Mouse (Mus musculus): ENCODE data around the gene Pfn3.

Gene Pfn3

GRCm38 (mm10) chr13:55414743-55415380 lies at the start of gene Pfn3:
TSS of gene Pfn3 (minus strand) at chr13:55415232.
- no peaks in the 10 kb centered on the region for H3K27me3 ChIP-seq (ENCODE audit: control insufficient read depth, insufficient read depth, low read length, poor library complexity, severe bottlenecking)
- H3K36me3 ChIP-seq (ENCODE audit: control insufficient read depth, insufficient read depth, low read length, poor library complexity, severe bottlenecking): no peaks in the 10 kb centered on the region
- DNase-seq (ENCODE audit: low read depth, low spot score): no peak

GRCm38 (mm10) chr13:55464027-55464884 lies 49.2 kb upstream of the Pfn3 start, which contains the start of gene Prr7:
TSS of gene Prr7 (plus strand) at chr13:55464267.
- peak; percentile 59 for DNase-seq (ENCODE audit: low read depth, low spot score)

GRCm38 (mm10) chr13:55463399-55464026 lies 48.5 kb upstream of the Pfn3 start:
- peaks cover 12% of the 10 kb centered on the region; the same call in 1 of the 2 replicates for H3K36me3 ChIP-seq (ENCODE audit: control insufficient read depth, insufficient read depth, low read length, poor library complexity, severe bottlenecking)
- no peak for DNase-seq (ENCODE audit: low read depth, low spot score)
- no peaks in the 10 kb centered on the region for H3K27me3 ChIP-seq (ENCODE audit: control insufficient read depth, insufficient read depth, low read length, poor library complexity, severe bottlenecking)

More at GRCm38 (mm10) chr13:55464027-55464884, 49.2 kb upstream of the Pfn3 start, which contains the start of gene Prr7:
- no peaks in the 10 kb centered on the region for H3K27me3 ChIP-seq (ENCODE audit: control insufficient read depth, insufficient read depth, low read length, poor library complexity, severe bottlenecking)
- peaks cover 6% of the 10 kb centered on the region; the same call in 1 of the 2 replicates for H3K36me3 ChIP-seq (ENCODE audit: control insufficient read depth, insufficient read depth, low read length, poor library complexity, severe bottlenecking)

GRCm38 (mm10) chr13:55462965-55463364 lies 47.9 kb upstream of the Pfn3 start:
- no peak for DNase-seq (ENCODE audit: low read depth, low spot score)
- H3K36me3 ChIP-seq (ENCODE audit: control insufficient read depth, insufficient read depth, low read length, poor library complexity, severe bottlenecking): peaks cover 13% of the 10 kb centered on the region; the same call in 1 of the 2 replicates
- H3K27me3 ChIP-seq (ENCODE audit: control insufficient read depth, insufficient read depth, low read length, poor library complexity, severe bottlenecking): no peaks in the 10 kb centered on the region

GRCm38 (mm10) chr13:55451785-55452549 lies 36.9 kb upstream of the Pfn3 start:
- no peak for DNase-seq (ENCODE audit: low read depth, low spot score)
- H3K36me3 ChIP-seq (ENCODE audit: control insufficient read depth, insufficient read depth, low read length, poor library complexity, severe bottlenecking): peaks cover 45% of the 10 kb centered on the region
- no peaks in the 10 kb centered on the region for H3K27me3 ChIP-seq (ENCODE audit: control insufficient read depth, insufficient read depth, low read length, poor library complexity, severe bottlenecking)

- Histone ChIP-seq H3K36me3 (ENCODE audit: control insufficient read depth, insufficient read depth, low read length, poor library complexity, severe bottlenecking) (peaks cover 44% of the 10 kb centered on the region), H3K27me3 (ENCODE audit: control insufficient read depth, insufficient read depth, low read length, poor library complexity, severe bottlenecking) (no peaks in the 10 kb centered on the region)
- DNase-seq (ENCODE audit: low read depth, low spot score): no peak
These were observed 36.3 kb upstream of the Pfn3 start for GRCm38 (mm10) chr13:55451296-55451695.

- DNase-seq (ENCODE audit: low read depth, low spot score): no peak
- Histone ChIP-seq H3K36me3 (ENCODE audit: control insufficient read depth, insufficient read depth, low read length, poor library complexity, severe bottlenecking) (peaks cover 39% of the 10 kb centered on the region), H3K27me3 (ENCODE audit: control insufficient read depth, insufficient read depth, low read length, poor library complexity, severe bottlenecking) (no peaks in the 10 kb centered on the region)
These were observed 35.5 kb upstream of the Pfn3 start for GRCm38 (mm10) chr13:55450511-55450980.

- no peaks in the 10 kb centered on the region for H3K27me3 ChIP-seq (ENCODE audit: control insufficient read depth, insufficient read depth, low read length, poor library complexity, severe bottlenecking)
- DNase-seq (ENCODE audit: low read depth, low spot score): peak; percentile 77
- H3K36me3 ChIP-seq (ENCODE audit: control insufficient read depth, insufficient read depth, low read length, poor library complexity, severe bottlenecking): peaks cover 34% of the 10 kb centered on the region
These were observed 34.8 kb upstream of the Pfn3 start for GRCm38 (mm10) chr13:55449679-55450441.

- DNase-seq (ENCODE audit: low read depth, low spot score): peak; percentile 45
- peaks cover 32% of the 10 kb centered on the region for H3K36me3 ChIP-seq (ENCODE audit: control insufficient read depth, insufficient read depth, low read length, poor library complexity, severe bottlenecking)
- H3K27me3 ChIP-seq (ENCODE audit: control insufficient read depth, insufficient read depth, low read length, poor library complexity, severe bottlenecking): no peaks in the 10 kb centered on the region
These were observed 34.2 kb upstream of the Pfn3 start for GRCm38 (mm10) chr13:55449205-55449604.

GRCm38 (mm10) chr13:55448131-55448530 lies 33.1 kb upstream of the Pfn3 start:
- no peaks in the 10 kb centered on the region for H3K27me3 ChIP-seq (ENCODE audit: control insufficient read depth, insufficient read depth, low read length, poor library complexity, severe bottlenecking)
- peaks cover 26% of the 10 kb centered on the region for H3K36me3 ChIP-seq (ENCODE audit: control insufficient read depth, insufficient read depth, low read length, poor library complexity, severe bottlenecking)
- no peak for DNase-seq (ENCODE audit: low read depth, low spot score)

- Histone ChIP-seq H3K36me3 (ENCODE audit: control insufficient read depth, insufficient read depth, low read length, poor library complexity, severe bottlenecking) (peaks cover 21% of the 10 kb centered on the region), H3K27me3 (ENCODE audit: control insufficient read depth, insufficient read depth, low read length, poor library complexity, severe bottlenecking) (no peaks in the 10 kb centered on the region)
- DNase-seq (ENCODE audit: low read depth, low spot score): peak; percentile 76
These were observed 32.5 kb upstream of the Pfn3 start for GRCm38 (mm10) chr13:55447543-55447943.

GRCm38 (mm10) chr13:55446483-55447105 lies 31.6 kb upstream of the Pfn3 start:
- peak; percentile 35 for DNase-seq (ENCODE audit: low read depth, low spot score)
- Histone ChIP-seq H3K36me3 (ENCODE audit: control insufficient read depth, insufficient read depth, low read length, poor library complexity, severe bottlenecking) (peaks cover 12% of the 10 kb centered on the region), H3K27me3 (ENCODE audit: control insufficient read depth, insufficient read depth, low read length, poor library complexity, severe bottlenecking) (no peaks in the 10 kb centered on the region)

GRCm38 (mm10) chr13:55445361-55446091 lies 30.5 kb upstream of the Pfn3 start:
- no peaks in the 10 kb centered on the region for H3K27me3 ChIP-seq (ENCODE audit: control insufficient read depth, insufficient read depth, low read length, poor library complexity, severe bottlenecking)
- H3K36me3 ChIP-seq (ENCODE audit: control insufficient read depth, insufficient read depth, low read length, poor library complexity, severe bottlenecking): peaks cover 5% of the 10 kb centered on the region
- DNase-seq (ENCODE audit: low read depth, low spot score): no peak
